Mouse (Mus musculus) heart, embryonic 13.5 days (tissue): Measurements from ENCODE around the gene Cadm1. TPM values are rescaled to one million over a fixed set of nuclear protein-coding genes. Genes with fewer than 3 reads are reported as not detected.

Experiments used
- ATAC-seq: fragments of 200-750 bp; cut with Nextera tagmentation; 2 replicates; pipeline ENCODE4 v1.8.0; 2017; ENCODE audit warnings: moderate TSS enrichment; ENCODE audit not compliant: insufficient number of reproducible peaks, low FRiP score, low TSS enrichment; ENCODE audit errors: extremely low read depth
- H3K27ac ChIP-seq: fragments of 300-500 bp; sonication (generic); replicated peaks from 2 replicates; pipeline ENCODE4 v1.5.1; 2015; ENCODE audit warnings: moderate library complexity, mild to moderate bottlenecking, inconsistent platforms
- H3K27me3 ChIP-seq: fragments of 300-500 bp; sonication (generic); replicated peaks from 2 replicates; pipeline ENCODE4 v1.6.1; 2015; ENCODE audit warnings: mild to moderate bottlenecking, inconsistent platforms
- H3K36me3 ChIP-seq: fragments of 300-500 bp; sonication (generic); 2 replicates; pipeline ENCODE4 v1.6.1; 2015; ENCODE audit warnings: mild to moderate bottlenecking, inconsistent platforms
- H3K4me1 ChIP-seq: fragments of 300-500 bp; sonication (generic); 2 replicates; pipeline ENCODE4 v1.6.1; 2015; ENCODE audit warnings: inconsistent platforms
- H3K4me2 ChIP-seq: fragments of 300-500 bp; sonication (generic); 2 replicates; pipeline ENCODE4 v1.6.1; 2015; ENCODE audit warnings: inconsistent platforms, mild to moderate bottlenecking, moderate library complexity
- H3K4me3 ChIP-seq: fragments of 300-500 bp; sonication (generic); 2 replicates; pipeline ENCODE4 v1.5.1; 2015; ENCODE audit warnings: moderate library complexity, mild to moderate bottlenecking, inconsistent platforms
- H3K9ac ChIP-seq: fragments of 300-500 bp; sonication (generic); 2 replicates; pipeline ENCODE4 v1.6.1; 2015; ENCODE audit warnings: inconsistent platforms, mild to moderate bottlenecking, moderate library complexity
- H3K9me3 ChIP-seq: fragments of 300-500 bp; sonication (generic); 2 replicates; pipeline ENCODE4 v1.6.1; 2016; ENCODE audit warnings: inconsistent platforms
- whole genome bisulfite sequencing: fragments of 180-500 bp; shearing (Covaris S2); methylation state at CpG from one replicate; pipeline ENCODE4 v1.1.7; 2015; ENCODE audit warnings: mixed read lengths; 5-methylcytosine and 5-hydroxymethylcytosine counted together
- polyA plus RNA-seq: library from polyadenylated mRNA; unstranded; fragments of >200 nt; fragmentation: Nextera tagmentation; extraction: Ambion mirVana; gene quantifications from 2 replicates; pipeline ENCODE4 v1.2.1, GENCODE M21; 2015

The Cadm1 gene
- polyA plus RNA-seq, 1 experiment from 2014 or later: 16.0 TPM

GRCm38 (mm10) chr9:47765323-47765722 lies 235.3 kb downstream of the Cadm1 start:
- H3K4me3 ChIP-seq: no peak overlapping the region
- no peak overlapping the region for H3K4me2 ChIP-seq
- no peak overlapping the region for H3K27ac ChIP-seq
- no peaks in the 10 kb centered on the region for H3K9me3 ChIP-seq
- no peak overlapping the region for H3K9ac ChIP-seq
- no peaks in the 10 kb centered on the region for H3K27me3 ChIP-seq
- 76% methylated on average over 13 of the region's 13 CpGs for WGBS
- no peak for ATAC-seq
- H3K4me1 ChIP-seq: peaks cover 13% of the 10 kb centered on the region
- no peaks in the 10 kb centered on the region for H3K36me3 ChIP-seq

- H3K4me1 ChIP-seq: peaks cover 12% of the 10 kb centered on the region
- no peaks in the 10 kb centered on the region for H3K27me3 ChIP-seq
- no peak overlapping the region for H3K4me3 ChIP-seq
- no peaks in the 10 kb centered on the region for H3K36me3 ChIP-seq
- H3K9me3 ChIP-seq: no peaks in the 10 kb centered on the region
- 70% methylated on average over 10 of the region's 10 CpGs for WGBS
- no peak for ATAC-seq
- no peak overlapping the region for H3K9ac ChIP-seq
- no peak overlapping the region for H3K27ac ChIP-seq
- no peak overlapping the region for H3K4me2 ChIP-seq
These were observed 236.4 kb downstream of the Cadm1 start for GRCm38 (mm10) chr9:47766342-47766741.

DNA sequence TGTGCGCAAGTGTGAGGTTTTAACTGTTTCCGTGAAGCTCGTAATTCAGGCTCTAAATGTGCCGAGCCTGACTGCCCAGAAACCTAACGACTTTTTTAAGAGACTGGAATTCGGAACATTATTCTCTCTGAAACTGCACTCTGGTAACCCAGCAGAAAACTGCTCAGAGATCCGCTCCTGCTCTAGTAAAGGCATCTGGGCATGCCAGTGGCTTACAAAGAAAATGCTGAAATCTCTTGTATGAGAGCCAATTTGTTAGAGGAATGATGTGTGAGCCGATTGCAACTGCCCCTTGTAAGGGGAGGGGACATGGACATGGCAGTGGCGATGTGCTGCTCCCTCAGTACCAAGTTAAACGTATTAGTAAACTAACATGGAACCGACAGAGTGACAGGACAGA lies 240.9 kb downstream of the Cadm1 start:
- Histone ChIP-seq H3K4me1 (peaks cover 22% of the 10 kb centered on the region), H3K4me3 (no peak overlapping the region), H3K27ac (no peak overlapping the region), H3K9me3 (no peaks in the 10 kb centered on the region), H3K36me3 (no peaks in the 10 kb centered on the region), H3K4me2 (no peak overlapping the region), H3K9ac (no peak overlapping the region), H3K27me3 (no peaks in the 10 kb centered on the region)
- no peak for ATAC-seq
- WGBS: 56% methylated on average over 11 of the region's 11 CpGs

- ATAC-seq: no peak
- no peaks in the 10 kb centered on the region for H3K27me3 ChIP-seq
- peaks cover 32% of the 10 kb centered on the region for H3K4me1 ChIP-seq
- H3K4me3 ChIP-seq: no peak overlapping the region
- H3K9me3 ChIP-seq: no peaks in the 10 kb centered on the region
- WGBS: 21% methylated on average over 5 of the region's 5 CpGs
- H3K27ac ChIP-seq: no peak overlapping the region
- H3K36me3 ChIP-seq: no peaks in the 10 kb centered on the region
- H3K9ac ChIP-seq: no peak overlapping the region
- peak overlapping the region; percentile 16; the same call in 1 of the 2 replicates for H3K4me2 ChIP-seq
These were observed 242.0 kb downstream of the Cadm1 start for GRCm38 (mm10) chr9:47771953-47772352.

GRCm38 (mm10) chr9:47772750-47773149 lies 242.8 kb downstream of the Cadm1 start:
- Histone ChIP-seq H3K36me3 (no peaks in the 10 kb centered on the region), H3K27me3 (no peaks in the 10 kb centered on the region), H3K4me1 (peaks cover 36% of the 10 kb centered on the region), H3K9me3 (no peaks in the 10 kb centered on the region), H3K4me3 (no peak overlapping the region), H3K4me2 (no peak overlapping the region), H3K9ac (no peak overlapping the region), H3K27ac (no peak overlapping the region)
- WGBS: 80% methylated on average over 6 of the region's 6 CpGs
- ATAC-seq: no peak

DNA sequence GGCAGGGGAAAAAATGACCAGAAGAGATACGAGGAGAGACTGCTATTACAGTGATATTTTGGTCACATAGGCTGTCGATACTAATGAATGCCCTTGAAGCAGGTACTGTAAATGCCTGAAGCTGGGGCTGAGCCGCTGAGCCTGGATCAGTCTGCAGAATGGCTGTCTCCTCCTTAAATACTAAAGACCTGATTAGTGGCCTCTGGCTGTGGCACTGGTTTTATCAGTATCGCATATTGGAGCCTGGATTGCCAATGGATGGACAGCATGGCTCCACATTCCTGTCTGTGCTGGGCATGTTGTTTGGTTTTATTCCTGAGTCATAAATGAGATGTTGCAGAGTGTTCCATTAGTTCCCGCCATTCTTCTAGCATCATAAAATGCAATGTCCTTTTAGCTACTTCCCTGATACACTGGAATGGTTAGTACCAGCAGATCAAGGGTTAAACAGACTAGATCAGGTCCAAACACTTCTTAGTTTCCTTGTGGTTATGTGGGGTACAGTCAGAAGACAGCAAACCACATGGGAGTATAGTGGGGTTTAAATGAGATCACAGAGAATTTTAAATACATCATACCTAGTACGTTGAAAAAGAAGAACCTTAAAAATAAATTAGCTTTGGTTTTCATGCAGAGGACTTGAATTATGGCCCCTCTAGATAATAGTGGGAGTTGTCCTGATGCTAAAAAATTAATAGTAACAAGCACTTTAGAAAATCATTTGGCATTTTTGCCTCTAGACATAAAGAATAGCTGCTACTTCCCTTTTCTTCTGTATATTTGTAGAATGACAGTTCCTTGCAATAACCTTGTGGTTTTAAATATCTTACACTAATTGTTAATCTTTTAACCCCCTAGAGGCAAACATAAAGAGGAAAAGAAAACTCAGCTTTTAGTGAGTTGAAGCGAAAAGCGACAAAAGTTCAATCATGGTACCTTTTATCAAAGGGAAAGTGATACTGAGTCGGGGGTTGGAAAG lies 247.3 kb downstream of the Cadm1 start:
- 66% methylated on average over 9 of the region's 9 CpGs for WGBS

DNA sequence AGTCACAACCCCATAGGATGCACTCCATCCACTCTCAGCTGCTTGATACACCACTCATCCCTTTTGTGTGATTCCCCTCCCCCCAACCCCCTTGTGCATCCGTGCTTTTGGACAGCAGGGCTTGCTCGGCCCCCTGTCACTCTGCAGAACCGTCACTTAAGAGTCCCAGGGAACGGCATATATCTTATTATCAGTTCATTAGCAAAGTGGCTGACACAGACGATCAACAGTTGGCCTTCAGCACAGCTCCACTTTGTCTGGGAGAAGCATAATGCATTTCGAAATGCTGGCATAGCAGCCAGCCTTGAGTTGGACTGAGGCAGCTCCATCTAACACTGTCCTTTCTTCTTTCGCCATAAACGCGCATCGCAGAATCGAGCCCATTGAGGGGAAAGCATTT lies 248.5 kb downstream of the Cadm1 start:
- no peaks in the 10 kb centered on the region for H3K36me3 ChIP-seq
- WGBS: 39% methylated on average over 11 of the region's 11 CpGs
- H3K27ac ChIP-seq: no peak overlapping the region
- no peak for ATAC-seq
- no peak overlapping the region for H3K4me3 ChIP-seq
- no peaks in the 10 kb centered on the region for H3K9me3 ChIP-seq
- H3K9ac ChIP-seq: no peak overlapping the region
- H3K27me3 ChIP-seq: no peaks in the 10 kb centered on the region
- H3K4me1 ChIP-seq: peaks cover 37% of the 10 kb centered on the region
- peak overlapping the region; percentile 36 for H3K4me2 ChIP-seq

More for the DNA sequence above, 247.3 kb downstream of the Cadm1 start:
- Histone ChIP-seq H3K4me2 (no peak overlapping the region), H3K9ac (no peak overlapping the region), H3K4me3 (no peak overlapping the region), H3K4me1 (peaks cover 43% of the 10 kb centered on the region), H3K9me3 (no peaks in the 10 kb centered on the region), H3K27me3 (no peaks in the 10 kb centered on the region), H3K36me3 (no peaks in the 10 kb centered on the region), H3K27ac (no peak overlapping the region)
- no peak for ATAC-seq

GRCm38 (mm10) chr9:47779291-47779690 lies 249.3 kb downstream of the Cadm1 start:
- Histone ChIP-seq H3K27me3 (no peaks in the 10 kb centered on the region), H3K4me1 (peaks cover 37% of the 10 kb centered on the region), H3K9ac (no peak overlapping the region), H3K9me3 (no peaks in the 10 kb centered on the region), H3K4me3 (no peak overlapping the region), H3K4me2 (no peak overlapping the region), H3K27ac (no peak overlapping the region), H3K36me3 (no peaks in the 10 kb centered on the region)
- ATAC-seq: no peak
- 55% methylated on average over 6 of the region's 6 CpGs for WGBS

DNA sequence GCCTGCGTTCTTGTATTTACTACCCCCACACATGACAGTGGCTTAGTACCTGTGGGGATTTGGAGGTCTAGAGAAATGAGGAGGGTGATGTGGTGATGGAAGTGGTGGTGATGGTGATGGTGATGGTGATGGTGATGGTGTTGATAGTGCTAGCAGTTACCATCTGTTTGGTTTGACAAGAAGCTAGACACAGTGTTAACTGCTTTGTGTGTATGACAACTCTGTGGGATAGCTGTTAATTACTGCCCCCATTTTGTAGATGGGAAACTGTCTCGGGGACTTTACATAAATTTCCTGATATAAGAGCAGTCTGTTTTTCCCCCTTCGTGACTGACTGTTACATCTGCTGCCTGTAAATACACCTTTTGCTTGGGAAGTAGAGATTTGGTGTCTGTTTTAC lies 256.7 kb downstream of the Cadm1 start:
- no peak for ATAC-seq
- 58% methylated on average over 3 of the region's 3 CpGs for WGBS

DNA sequence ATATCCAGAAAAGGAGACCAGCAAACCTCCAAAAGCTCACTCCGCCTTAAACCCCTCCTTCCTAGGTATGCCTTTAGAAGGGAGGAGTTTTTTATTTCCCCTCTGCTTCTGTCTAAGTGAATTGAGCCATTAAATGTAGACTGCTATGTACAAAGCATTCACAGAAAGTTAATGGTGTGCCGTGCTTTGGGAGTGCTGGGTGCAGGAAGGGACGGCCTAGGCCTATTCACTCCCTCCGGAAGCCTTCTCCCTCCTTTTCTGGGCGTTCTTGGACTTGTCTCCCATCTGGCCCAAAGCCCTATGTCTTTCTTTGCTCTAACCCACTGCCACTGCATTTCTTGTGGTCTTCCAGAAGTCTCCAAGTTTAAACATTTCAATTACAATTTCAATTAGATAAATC lies 268.5 kb downstream of the Cadm1 start:
- Histone ChIP-seq H3K4me2 (no peak overlapping the region), H3K36me3 (no peaks in the 10 kb centered on the region), H3K9me3 (no peaks in the 10 kb centered on the region), H3K27me3 (no peaks in the 10 kb centered on the region), H3K4me3 (no peak overlapping the region), H3K9ac (no peak overlapping the region), H3K4me1 (peaks cover 4% of the 10 kb centered on the region), H3K27ac (no peak overlapping the region)
- no peak for ATAC-seq
- WGBS: 78% methylated on average over 5 of the region's 5 CpGs

More for the DNA sequence above, 256.7 kb downstream of the Cadm1 start:
- Histone ChIP-seq H3K9ac (no peak overlapping the region), H3K9me3 (no peaks in the 10 kb centered on the region), H3K36me3 (no peaks in the 10 kb centered on the region), H3K4me2 (no peak overlapping the region), H3K27me3 (no peaks in the 10 kb centered on the region), H3K4me3 (no peak overlapping the region), H3K27ac (no peak overlapping the region), H3K4me1 (peaks cover 17% of the 10 kb centered on the region)

DNA sequence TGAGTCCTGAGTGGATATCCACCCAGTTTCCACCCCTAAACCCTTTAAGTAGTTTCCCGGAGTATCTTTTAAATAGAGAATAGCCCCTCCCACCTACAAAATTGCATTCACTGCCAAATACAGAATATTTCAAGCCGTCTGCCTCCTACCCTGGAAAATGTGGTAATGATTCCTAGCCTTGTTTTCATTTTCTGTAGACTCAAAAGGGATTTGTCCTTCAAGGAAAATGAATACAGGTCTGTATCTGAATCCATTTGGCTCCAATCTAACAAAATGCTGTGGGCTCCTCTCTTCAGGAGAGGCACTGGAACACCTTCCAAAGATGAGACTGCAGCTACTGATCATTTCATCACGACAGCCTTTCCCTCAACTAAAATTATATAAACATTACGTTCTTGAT lies 271.3 kb downstream of the Cadm1 start:
- Histone ChIP-seq H3K9ac (no peak overlapping the region), H3K27me3 (no peaks in the 10 kb centered on the region), H3K9me3 (no peaks in the 10 kb centered on the region), H3K36me3 (no peaks in the 10 kb centered on the region), H3K27ac (no peak overlapping the region), H3K4me3 (no peak overlapping the region), H3K4me1 (peaks cover 14% of the 10 kb centered on the region), H3K4me2 (no peak overlapping the region)
- no peak for ATAC-seq
- WGBS: 76% methylated on average over 4 of the region's 4 CpGs

DNA sequence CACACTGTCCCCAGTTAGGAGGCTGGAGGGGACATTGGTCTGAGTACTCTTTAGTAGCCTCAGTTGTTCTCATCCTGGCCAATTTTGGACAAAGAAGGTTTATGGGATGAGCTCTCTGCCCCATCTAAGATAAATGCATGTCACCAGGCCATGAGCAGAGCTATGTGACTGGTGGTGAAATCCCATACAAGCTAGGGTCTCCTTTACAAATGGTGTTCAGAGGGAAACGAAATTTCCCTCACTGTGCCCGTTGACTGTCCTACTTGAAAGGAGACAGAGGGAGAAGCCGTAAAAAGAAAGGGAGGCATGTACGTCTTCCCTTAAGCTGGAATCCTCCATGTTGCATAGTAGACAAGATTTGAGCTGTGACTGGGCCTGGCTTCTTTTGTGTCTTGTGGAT lies 272.6 kb downstream of the Cadm1 start:
- no peak for ATAC-seq
- H3K27me3 ChIP-seq: no peaks in the 10 kb centered on the region
- WGBS: 84% methylated on average over 4 of the region's 4 CpGs
- H3K4me1 ChIP-seq: peaks cover 14% of the 10 kb centered on the region
- no peaks in the 10 kb centered on the region for H3K9me3 ChIP-seq
- H3K9ac ChIP-seq: no peak overlapping the region
- H3K4me3 ChIP-seq: no peak overlapping the region
- no peak overlapping the region for H3K4me2 ChIP-seq
- no peak overlapping the region for H3K27ac ChIP-seq
- H3K36me3 ChIP-seq: no peaks in the 10 kb centered on the region
